Mouse (Mus musculus) frontal cortex, adult 2 months (tissue): Measurements from ENCODE around the gene Fbxw9. TPM values are rescaled to one million over a fixed set of nuclear protein-coding genes. Genes with fewer than 3 reads are reported as not detected.

Experiments
- DNase-seq, 2 experiments: peaks; one replicate each; pipeline ENCODE4 v3.0.0; 2022; ENCODE audit warnings: low spot score in 1 of 2; ENCODE audit errors: extremely low spot score in 1 of 2
- polyA plus RNA-seq: library from polyadenylated mRNA; depleted of rRNA; stranded (reverse); fragments of >200 nt; gene quantifications from 2 replicates; pipeline ENCODE4 v1.2.3, GENCODE M21; 2012; rRNA removed

The Fbxw9 gene
- polyA plus RNA-seq, result 42.4 and 46.3 TPM in 2 replicates

DNA sequence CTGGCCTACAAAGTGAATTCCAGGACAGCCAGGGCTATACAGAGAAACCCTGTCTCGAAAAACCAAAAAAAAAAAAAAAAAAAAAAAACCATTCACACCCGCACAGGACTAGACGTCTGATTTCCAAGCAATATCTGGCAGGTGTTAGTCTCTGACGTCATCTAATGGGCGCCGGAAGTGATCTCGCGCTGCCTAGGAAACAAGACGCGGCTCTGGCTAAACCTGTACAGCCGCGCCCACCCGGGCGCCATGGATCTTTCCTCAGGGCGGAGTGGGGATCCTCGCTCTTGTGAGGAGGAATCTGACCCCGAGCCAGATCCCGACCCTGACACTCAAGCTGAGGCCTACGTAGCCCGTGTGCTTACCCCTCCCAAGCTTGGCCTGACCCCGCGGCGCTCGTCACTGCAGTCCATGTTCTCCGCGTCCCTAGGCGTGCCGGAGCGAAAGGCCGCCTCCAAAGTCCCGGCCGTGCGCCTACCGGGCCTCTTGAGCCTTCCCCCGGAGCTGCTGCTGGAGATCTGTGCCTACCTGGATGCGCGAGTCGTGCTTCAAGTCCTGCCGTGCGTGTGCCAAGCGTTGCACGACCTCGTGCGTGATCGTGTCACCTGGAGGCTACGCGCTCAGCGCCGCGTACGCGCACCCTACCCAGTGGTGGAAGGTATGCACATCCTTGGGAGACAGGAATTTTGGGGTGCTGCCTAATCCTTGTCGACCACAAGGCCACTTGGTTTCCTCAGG, at the start of gene Fbxw9:
Gene Fbxw9, plus strand, starts transcription at position 177 of the 738 bp plus-strand sequence.
- peak; percentile 90 to 96 for DNase-seq

DNA sequence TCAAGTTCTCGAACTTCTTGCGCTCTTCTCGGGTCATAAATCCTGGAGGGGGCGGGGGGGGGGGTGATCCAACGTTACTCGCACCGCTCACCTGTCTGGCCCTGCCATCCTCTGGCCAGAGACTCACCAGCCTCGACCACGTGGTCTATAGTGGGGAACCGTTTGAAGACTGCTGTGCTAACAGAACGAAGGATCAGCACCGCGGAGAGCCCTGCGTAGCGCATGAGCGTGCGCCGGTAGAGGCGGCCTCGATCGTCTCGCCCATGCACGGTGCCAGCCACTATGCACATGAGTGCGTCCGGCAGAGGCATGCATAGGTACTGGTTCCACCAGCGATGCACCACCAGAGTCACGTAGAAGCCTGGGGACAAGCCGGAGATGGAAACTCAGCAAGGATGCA, 48.6 kb upstream of the Fbxw9 start:
- no peak for DNase-seq

DNA sequence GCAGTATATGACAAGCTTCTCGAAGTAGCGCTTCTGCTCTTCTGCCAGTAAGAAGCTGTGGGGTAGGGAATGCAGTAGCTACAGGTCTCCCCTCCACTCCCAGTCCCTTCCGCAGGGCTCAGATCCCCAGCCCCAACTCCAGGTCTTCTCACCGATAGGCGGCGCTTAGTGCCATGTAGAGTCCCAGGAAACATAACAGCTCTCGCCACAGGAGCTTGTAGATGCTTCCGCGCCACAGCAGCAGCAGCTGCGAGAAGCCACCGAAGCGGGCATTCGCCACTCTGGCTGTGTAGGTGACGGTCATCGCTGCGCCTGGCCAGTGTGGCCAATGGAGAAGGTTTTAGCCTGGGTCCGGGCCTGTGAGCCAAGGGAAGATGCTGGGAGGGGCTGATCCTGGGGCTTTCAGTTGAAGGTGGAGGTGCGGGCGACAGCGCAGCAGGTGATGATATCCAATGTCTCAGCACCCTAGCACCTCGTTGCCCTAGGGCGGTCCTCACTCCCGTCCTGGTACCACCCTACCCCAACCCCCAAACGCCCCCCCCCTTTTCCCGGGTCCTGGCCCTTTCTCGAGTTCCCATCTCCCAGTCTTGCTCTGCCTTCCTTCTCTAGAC, 46.5 kb upstream of the Fbxw9 start:
- DNase-seq, result peak; percentile 56 to 83

DNA sequence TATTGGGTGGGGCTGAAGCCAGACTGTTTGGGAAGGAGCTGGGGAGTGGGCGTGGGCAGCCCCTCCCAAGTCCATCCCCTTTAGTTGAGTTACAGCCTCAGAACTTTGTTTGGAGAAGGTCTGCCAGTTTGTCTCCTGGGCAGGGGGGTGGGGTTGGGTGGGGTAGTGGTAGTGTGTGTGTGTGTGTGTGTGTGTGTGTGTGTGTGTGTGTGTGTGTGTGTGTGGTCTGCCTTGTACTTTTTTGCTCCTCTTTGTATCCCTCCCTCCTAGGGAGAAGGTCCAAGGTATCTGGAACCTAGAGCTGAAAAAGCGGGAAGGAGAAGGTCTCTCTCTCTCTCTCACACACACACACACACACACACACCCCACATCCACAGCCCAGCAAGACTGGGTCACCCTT, 45.4 kb upstream of the Fbxw9 start, which contains the start of gene Best2:
Gene Best2, minus strand, starts transcription at position 101 of the 400 bp plus-strand sequence.
- DNase-seq, result no peak

DNA sequence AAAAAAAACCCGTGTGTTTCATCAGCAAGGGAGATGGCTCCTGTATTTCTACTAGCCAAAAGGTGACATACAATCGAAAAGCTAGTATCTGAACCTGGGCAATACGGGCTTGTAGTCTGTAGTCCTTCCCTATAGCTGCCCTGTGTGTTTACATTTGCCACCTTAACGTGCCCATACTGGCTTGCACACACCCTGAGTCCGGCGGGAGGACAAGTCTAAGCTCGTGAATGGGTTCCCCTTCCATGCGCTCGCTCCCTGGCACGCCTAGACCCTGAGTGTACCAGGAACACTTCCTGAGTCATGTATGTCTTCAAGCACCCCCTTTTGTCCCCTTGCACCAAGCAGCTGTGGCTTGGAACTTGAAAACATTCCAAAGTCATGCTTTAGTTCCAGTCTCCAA, 43.1 kb upstream of the Fbxw9 start:
- no peak for DNase-seq

DNA sequence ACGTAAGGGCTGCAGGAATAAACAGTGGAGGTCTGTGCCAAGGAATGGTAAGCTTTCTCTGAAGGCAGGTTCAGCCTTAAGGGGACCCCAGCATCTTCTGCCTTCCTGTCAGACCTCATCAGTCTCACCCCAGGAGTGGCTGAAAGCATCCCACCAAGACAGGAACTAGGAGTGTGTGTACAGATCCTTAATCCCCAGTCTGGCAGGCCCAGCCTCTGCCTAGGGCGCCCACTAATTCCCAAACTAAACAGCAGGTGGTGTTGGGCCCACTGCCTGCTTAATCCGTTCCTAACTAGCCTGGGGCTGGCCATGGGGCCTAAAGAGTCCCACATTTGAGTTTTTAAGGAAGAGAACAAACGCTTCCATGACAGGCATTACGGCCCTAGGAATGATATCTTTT, 42.6 kb upstream of the Fbxw9 start:
- DNase-seq, result no peak

DNA sequence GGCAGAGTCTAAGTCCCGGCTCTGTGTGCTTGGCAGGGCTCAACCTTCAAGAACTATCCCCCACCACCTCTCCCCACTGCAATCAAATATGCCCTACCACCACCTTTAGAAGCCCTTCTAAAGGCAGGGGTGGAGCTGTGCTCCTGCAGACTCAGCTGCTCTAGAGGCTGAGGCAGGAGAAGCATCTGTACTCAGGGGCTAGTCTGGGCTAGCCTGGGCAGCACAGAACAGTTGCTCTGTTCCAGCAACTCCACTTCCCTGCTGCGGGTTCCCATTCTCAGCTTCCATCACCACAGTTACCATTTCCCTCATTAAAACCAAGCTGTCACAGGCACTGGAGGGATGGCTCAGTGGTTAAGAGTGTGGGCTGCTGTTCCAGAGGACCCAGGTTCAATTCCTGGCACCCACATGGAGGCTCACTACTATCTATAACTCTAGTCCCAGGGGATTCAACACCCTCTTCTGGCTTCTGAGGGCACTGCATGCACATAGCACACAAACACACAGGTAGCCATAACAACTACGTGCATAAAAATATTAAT, 38.3 kb upstream of the Fbxw9 start:
- DNase-seq, result no peak

DNA sequence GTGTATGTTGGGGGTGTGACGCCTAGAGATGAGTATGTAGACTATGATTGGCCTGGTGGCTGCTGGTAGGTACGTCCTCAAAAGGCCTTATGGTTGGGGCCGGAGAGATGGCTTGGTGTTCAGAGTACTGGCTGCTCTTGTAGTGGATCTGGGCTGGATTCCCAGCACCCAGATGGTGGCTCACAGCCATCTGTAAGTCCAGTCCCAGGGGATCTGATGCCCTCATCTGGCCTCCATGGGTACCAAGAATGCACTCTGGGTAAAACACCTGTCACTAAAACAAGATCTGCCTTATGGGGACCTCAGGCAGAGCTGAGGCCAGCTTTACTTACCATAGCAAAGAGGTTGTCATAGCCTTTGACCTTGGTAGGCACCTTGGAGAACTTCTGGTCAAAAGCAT, 36.0 kb upstream of the Fbxw9 start:
- DNase-seq, result no peak

DNA sequence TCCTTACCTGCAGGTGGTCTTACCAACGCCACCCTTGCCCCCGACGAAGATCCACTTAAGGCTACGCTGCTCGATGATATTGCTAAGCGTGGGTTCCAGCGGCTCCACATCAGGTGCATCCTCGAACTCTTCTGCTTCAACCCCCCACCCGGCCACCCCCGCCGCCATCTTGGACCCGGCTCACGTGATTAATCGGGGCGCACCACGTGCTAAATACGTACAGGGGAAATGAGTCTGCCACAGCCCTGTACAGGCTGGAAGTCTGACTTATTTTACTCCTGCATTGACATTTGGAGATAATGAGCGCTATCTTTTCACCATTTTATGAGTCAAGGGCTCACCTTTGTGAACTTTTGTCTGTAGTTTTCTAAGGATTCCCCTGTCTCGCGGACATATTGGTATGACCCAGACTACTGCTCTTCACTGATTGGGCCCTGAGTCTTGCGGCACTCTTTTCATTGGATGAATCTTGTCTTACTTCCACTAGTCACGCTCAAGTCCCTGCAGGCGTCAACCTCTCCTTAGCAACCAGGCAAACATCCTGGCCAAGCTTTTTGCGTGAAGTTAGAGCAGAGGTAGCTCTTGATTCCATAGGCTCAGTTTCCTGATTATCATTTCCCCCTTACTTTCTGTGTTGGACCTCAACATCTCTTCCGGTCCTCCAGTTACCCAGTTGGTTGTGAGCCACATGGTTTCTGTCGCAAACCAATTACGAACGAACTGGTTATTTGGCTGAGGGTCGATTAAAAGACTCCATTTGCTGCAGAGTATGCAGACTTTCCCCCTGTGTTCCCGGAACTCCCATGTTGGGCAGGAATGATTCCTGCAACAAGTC, 34.5 kb upstream of the Fbxw9 start, which contains the start of gene Asna1:
Gene Asna1, minus strand, starts transcription at position 184 of the 835 bp plus-strand sequence.
- DNase-seq, result peak; percentile 91

DNA sequence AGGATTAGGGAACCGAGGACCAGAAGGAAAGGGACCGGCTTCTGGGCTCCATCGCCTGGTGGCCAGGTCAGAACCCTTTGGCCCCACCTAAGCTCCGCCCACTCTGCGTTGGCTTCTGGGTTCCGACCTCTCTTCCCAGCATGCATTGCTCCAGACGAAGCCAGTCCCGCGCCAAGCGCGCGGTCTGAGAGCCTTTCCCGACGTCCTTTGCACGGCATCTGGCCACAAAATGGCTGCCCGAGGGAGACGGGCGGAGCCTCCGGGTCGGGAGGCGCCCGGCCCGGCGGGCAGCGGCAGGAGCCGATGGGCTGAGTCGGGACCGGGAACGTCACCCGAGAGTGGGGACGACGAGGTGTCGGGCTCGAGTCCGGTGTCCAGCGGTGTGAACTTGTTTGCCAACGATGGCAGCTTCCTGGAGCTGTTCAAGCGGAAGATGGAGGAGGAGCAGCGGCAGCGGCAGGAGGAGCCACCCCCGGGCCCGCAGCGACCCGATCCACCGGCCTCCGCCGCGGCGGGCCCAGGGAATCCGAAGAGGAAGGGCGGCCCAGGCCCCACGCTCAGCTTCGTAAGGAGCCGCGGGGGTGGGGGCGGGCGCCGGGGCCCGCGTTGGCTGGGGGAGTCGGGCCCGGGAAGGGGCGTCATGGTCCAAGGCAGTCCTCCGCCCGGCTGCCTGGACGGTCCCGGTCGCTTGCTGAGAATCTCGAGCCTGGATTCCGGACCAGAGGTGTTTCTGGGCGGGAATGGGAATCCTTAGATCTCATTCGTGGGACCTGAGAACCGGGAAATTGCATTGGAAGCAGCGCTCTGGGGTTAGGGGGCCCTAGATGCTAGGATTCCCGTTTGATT, 33.0 kb upstream of the Fbxw9 start, which contains the start of gene Trir:
Gene Trir, plus strand, starts transcription at position 154 of the 846 bp plus-strand sequence.
- DNase-seq, result peak; percentile 89 to 97

DNA sequence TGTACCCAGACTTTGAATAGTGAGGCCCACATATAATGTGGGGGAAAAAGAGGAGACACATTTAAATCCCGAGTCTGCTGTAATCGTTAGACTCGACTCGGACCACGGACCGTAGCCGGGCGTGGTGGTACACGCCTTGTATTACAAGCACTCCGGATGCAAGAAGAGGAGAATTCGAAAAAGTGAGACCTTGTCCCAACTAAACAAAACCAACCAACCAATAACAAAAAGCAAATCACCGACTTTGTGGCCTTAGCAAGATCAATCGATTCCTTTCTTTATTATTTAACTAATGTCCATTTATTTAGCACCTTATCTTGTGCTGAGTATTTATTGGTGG, 32.4 kb upstream of the Fbxw9 start:
- no peak for DNase-seq

DNA sequence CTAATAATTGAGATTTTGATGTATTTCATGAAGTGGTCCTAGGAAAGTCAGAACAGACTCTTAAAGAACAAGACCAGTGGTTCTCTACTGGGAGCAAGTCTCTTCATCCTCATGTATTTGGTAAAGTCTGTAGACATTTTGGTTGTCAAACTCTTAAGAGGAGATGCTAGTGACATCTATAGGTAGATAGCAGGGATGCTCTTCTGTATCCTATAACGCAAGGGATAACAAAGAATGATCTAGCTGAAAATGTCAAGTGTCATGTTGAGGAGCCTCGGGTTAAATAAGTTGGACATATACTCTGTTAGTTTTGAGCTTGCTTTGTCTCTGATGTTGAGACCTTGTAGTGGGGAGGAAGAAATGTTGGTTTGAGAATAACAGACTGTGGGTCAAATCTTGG, 31.9 kb upstream of the Fbxw9 start:
- DNase-seq, result no peak

DNA sequence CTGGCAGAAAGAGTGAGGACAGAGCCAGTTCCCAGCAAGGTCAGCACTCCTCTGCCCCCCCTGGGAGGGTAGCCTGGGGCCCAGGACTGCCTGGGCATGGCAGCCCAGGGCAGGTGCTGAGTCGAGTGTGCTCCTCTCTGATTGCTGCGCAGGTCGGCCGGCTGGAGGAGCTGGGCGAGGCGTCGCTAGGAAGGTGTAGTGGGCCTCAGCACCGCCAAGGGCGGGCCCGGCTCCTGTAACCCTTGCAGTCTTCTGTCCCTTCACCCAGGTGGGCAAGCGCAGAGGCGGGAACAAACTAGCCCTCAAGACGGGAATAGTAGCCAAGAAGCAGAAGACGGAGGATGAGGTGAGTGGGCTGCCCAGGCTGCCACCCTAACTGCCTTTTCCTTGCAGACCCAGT, 30.6 kb upstream of the Fbxw9 start:
- DNase-seq, result no peak

DNA sequence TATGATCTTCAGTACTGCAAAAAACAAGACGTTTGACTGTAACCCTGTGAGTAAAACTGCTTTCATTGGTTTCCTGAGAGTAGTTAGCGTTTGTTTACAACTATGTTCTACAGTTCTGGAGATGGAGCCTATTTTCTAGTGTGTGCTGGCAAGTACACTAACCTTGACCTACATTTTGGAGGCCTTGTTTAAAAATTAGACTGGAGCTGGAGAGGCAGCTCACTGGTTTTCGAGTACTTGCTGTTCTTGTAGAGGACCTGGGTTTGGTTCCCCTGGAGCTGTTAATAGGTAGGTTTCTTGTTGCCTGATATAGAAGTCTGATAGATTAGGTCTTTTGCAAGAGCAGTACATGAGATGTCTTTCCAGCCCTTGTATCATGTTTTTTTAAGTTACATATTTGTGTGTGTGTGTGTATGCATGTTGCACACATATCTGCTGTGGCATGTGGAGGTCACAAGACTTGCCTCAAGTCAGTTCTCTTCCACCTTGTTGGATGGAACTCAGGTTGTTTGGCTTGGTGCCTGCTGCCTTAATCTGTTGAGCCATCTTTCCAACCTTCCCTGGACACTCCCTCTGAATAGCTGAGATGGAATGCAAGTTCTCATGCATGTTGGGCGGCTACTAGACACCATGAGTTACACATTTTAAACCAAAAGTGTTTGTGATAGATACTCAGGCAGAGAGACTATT, 27.1 kb upstream of the Fbxw9 start:
- no peak for DNase-seq

DNA sequence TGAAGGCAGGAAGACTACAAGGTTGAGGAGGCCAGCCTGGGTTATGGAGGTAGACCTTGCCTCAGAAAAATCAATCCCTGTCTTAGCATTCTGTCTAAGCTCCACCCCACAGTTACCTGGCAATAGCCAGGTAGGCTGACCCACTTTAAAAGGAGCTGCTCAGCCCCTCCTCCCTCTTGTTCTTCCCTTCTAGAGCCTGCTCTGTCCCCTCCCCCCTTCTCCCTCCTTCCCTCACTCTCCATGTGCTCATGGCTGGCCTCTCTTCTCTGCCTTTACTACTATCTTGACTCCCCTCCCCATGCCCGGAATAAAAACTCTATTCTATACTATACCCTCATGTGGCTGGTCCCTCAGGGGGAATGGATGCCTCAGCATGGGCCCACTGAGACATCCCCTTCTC, 26.0 kb upstream of the Fbxw9 start:
- no peak for DNase-seq

DNA sequence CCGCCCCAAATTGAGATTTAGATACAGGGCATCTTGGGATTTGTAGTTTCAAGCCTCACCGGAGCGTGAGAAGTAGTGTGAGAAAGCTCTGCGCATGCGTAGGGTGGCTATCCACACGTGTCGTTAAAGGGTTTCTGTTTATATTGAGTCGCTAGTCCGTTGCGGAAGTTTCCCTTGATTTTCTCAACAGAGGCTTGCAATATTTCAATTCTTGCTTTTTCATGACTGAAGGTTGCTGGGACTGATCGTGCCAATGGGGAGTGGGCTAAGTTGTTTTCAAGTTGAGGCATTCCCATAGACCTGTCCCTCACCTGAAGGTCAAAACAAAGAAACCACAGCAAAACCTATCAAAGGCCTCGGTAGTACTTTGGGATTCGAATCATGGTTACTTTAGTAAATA, 25.1 kb upstream of the Fbxw9 start:
- DNase-seq, result peak in 1 of 2 experiments; percentile 81

DNA sequence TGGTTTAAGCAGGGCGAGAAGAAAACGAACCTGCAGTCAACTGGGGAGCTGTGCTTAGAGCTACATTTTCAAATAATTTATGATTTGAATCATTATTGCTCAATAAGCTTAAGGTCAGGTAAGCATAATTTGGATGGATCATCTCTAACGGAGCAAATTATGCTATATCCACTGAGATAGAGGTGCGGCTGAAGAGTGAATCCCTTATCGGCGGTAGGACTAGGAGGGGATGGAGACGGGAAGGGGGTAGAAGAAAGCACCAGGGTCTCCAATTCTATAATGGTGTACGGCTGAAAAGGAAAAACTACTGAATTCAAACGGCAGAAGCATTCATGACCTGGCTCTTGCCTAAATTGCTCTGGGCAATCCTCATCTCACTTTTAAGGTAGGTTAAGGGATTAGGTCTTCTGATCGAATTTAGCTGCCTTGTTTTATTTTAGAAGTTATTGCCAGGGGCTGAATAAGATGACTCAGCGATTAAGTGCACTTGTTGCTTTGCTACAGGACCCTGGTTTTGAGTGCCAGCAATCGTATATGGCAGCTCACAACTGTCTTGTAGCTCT, 24.6 kb upstream of the Fbxw9 start:
- no peak for DNase-seq

DNA sequence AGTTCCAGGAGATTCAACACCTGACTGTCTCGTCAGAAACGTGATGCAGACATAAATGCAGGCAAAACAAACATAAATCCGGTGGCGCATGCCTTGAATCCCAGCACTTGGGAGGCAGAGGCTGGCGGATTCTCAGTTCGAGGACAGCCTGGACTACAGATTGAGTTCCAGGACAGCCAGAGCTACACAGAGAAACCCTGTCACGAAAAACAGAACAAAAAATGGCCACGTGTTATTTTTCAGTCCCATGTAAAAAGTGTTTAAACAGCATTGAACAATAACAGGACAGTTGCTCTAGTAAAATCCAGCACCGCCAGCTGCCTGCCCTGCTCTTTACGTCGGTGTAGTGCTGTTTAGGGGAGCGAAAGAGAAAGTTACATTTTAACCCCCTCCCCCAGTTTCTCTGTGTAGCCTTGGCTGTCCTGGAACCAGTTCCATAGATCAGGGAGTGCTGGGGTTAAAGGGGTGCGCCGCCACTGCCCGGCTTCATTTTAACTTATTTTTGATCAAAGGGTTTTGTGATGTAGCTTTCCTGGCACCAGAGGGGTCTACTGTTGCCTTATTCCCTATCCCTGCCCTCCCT, 24.0 kb upstream of the Fbxw9 start:
- DNase-seq, result no peak

DNA sequence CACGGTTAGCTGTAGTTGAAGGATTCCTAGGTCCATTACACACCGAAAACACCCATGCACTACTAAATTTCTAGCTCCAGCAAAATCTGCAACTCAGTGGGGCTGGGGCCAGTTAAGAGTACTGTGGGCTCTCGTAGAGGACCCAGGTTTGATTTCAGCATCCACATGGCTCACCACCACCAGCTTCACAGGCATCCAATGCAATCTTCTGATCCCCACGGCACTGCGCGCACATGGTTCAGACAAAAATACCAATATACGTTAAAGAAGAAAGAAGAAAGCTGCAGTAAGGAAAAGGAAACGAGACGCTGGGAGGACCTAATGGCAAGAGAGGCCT, 23.5 kb upstream of the Fbxw9 start:
- no peak for DNase-seq
